Mouse (Mus musculus) kidney, embryonic 16.5 days (tissue): ENCODE measurements around the gene Klf15. TPM values are rescaled to one million over a fixed set of nuclear protein-coding genes. Genes with fewer than 3 reads are reported as not detected.

Experiments
- ATAC-seq: fragments of 200-750 bp; cut with Nextera tagmentation; 2 replicates; pipeline ENCODE4 v1.8.0; 2017; ENCODE audit warnings: moderate TSS enrichment; ENCODE audit not compliant: low FRiP score, low TSS enrichment
- H3K27ac ChIP-seq: fragments of 300-500 bp; sonication (generic); 2 replicates; pipeline ENCODE4 v1.5.1; 2014; ENCODE audit warnings: low read length
- H3K27me3 ChIP-seq: fragments of 300-500 bp; sonication (generic); 2 replicates; pipeline ENCODE4 v1.6.1; 2014; ENCODE audit warnings: low read length, control low read depth, mixed read lengths; ENCODE audit not compliant: insufficient read depth
- H3K36me3 ChIP-seq: fragments of 300-500 bp; sonication (generic); 2 replicates; pipeline ENCODE4 v1.6.1; 2014; ENCODE audit warnings: low read length, control low read depth, mixed read lengths; ENCODE audit not compliant: insufficient read depth
- H3K4me1 ChIP-seq: fragments of 300-500 bp; sonication (generic); 2 replicates; pipeline ENCODE4 v1.6.1; 2014; ENCODE audit warnings: low read length, control low read depth, mixed read lengths; ENCODE audit not compliant: insufficient read depth
- H3K4me2 ChIP-seq: fragments of 300-500 bp; sonication (generic); replicated peaks from 2 replicates; pipeline ENCODE4 v1.6.1; 2014; ENCODE audit warnings: low read depth, low read length
- H3K4me3 ChIP-seq: fragments of 300-500 bp; sonication (generic); 2 replicates; pipeline ENCODE4 v1.5.1; 2014; ENCODE audit warnings: mild to moderate bottlenecking, low read length
- H3K9ac ChIP-seq: fragments of 300-500 bp; sonication (generic); replicated peaks from 2 replicates; pipeline ENCODE4 v1.6.1; 2014; ENCODE audit warnings: low read length
- H3K9me3 ChIP-seq: fragments of 300-500 bp; sonication (generic); 2 replicates; pipeline ENCODE4 v1.6.1; 2016; ENCODE audit warnings: low read length, control low read depth
- WGBS: fragments of 180-500 bp; shearing (Covaris S2); extraction: QIAGEN DNeasy Blood & Tissue Kit; methylation state at CpG from one replicate; pipeline ENCODE4 v1.1.7; 2014; 5-methylcytosine and 5-hydroxymethylcytosine counted together
- polyA plus RNA-seq: library from polyadenylated mRNA; unstranded; fragments of >200 nt; fragmentation: Nextera tagmentation; extraction: Ambion mirVana; gene quantifications from 2 replicates; pipeline ENCODE4 v1.2.1, GENCODE M21; 2015

Klf15 gene
- polyA plus RNA-seq, 1 experiment from 2014 or later = 16.1 TPM

GRCm38 (mm10) chr6:90470255-90470654, 7.9 kb downstream of the Klf15 start:
- Histone ChIP-seq H3K4me3 (no peak overlapping the region), H3K4me2 (no peak overlapping the region), H3K9me3 (no peaks in the 10 kb centered on the region), H3K9ac (no peak overlapping the region), H3K4me1 (peaks cover 6% of the 10 kb centered on the region; the same call in 1 of the 2 replicates), H3K27ac (no peak overlapping the region), H3K27me3 (no peaks in the 10 kb centered on the region), H3K36me3 (peaks cover 10% of the 10 kb centered on the region)
- ATAC-seq = no peak
- WGBS = 95% methylated on average over 2 of the region's 2 CpGs

GRCm38 (mm10) chr6:90470947-90471541, 8.7 kb downstream of the Klf15 start:
- no peak for ATAC-seq
- Histone ChIP-seq H3K4me2 (no peak overlapping the region), H3K9me3 (no peaks in the 10 kb centered on the region), H3K4me3 (no peak overlapping the region), H3K27me3 (no peaks in the 10 kb centered on the region), H3K27ac (peak overlapping the region; percentile 31; the same call in 1 of the 2 replicates), H3K36me3 (peaks cover 10% of the 10 kb centered on the region), H3K9ac (no peak overlapping the region), H3K4me1 (peaks cover 6% of the 10 kb centered on the region; the same call in 1 of the 2 replicates)
- WGBS = 64% methylated on average over 12 of the region's 12 CpGs

- H3K9me3 ChIP-seq = no peaks in the 10 kb centered on the region
- H3K4me3 ChIP-seq = no peak overlapping the region
- peaks cover 10% of the 10 kb centered on the region; the same call in 1 of the 2 replicates for H3K4me1 ChIP-seq
- no peak overlapping the region for H3K9ac ChIP-seq
- no peak overlapping the region for H3K27ac ChIP-seq
- no peaks in the 10 kb centered on the region for H3K27me3 ChIP-seq
- peaks cover 8% of the 10 kb centered on the region for H3K36me3 ChIP-seq
- H3K4me2 ChIP-seq = no peak overlapping the region
- 63% methylated on average over 4 of the region's 4 CpGs for WGBS
- no peak for ATAC-seq
These were observed 9.7 kb downstream of the Klf15 start for GRCm38 (mm10) chr6:90472079-90472478.

- H3K4me2 ChIP-seq = no peak overlapping the region
- 87% methylated on average over 3 of the region's 3 CpGs for WGBS
- no peaks in the 10 kb centered on the region for H3K27me3 ChIP-seq
- H3K9me3 ChIP-seq = no peaks in the 10 kb centered on the region
- no peak overlapping the region for H3K27ac ChIP-seq
- H3K9ac ChIP-seq = no peak overlapping the region
- no peak for ATAC-seq
- peaks cover 10% of the 10 kb centered on the region; the same call in 1 of the 2 replicates for H3K4me1 ChIP-seq
- no peak overlapping the region for H3K4me3 ChIP-seq
- H3K36me3 ChIP-seq = peaks cover 3% of the 10 kb centered on the region; the same call in 1 of the 2 replicates
These were observed 10.3 kb downstream of the Klf15 start for GRCm38 (mm10) chr6:90472697-90473096.

GRCm38 (mm10) chr6:90473630-90474360, 11.4 kb downstream of the Klf15 start:
- peaks cover 10% of the 10 kb centered on the region; the same call in 1 of the 2 replicates for H3K4me1 ChIP-seq
- H3K36me3 ChIP-seq = no peaks in the 10 kb centered on the region
- H3K4me3 ChIP-seq = no peak overlapping the region
- H3K27ac ChIP-seq = no peak overlapping the region
- H3K9ac ChIP-seq = no peak overlapping the region
- no peak for ATAC-seq
- 93% methylated on average over 24 of the region's 24 CpGs for WGBS
- no peak overlapping the region for H3K4me2 ChIP-seq
- no peaks in the 10 kb centered on the region for H3K27me3 ChIP-seq
- H3K9me3 ChIP-seq = no peaks in the 10 kb centered on the region

- Histone ChIP-seq H3K4me3 (no peak overlapping the region), H3K9me3 (no peaks in the 10 kb centered on the region), H3K4me2 (no peak overlapping the region), H3K27ac (no peak overlapping the region), H3K9ac (no peak overlapping the region), H3K4me1 (peaks cover 10% of the 10 kb centered on the region; the same call in 1 of the 2 replicates), H3K27me3 (no peaks in the 10 kb centered on the region), H3K36me3 (no peaks in the 10 kb centered on the region)
- ATAC-seq = no peak
- 74% methylated on average over 3 of the region's 3 CpGs for WGBS
These were observed 12.0 kb downstream of the Klf15 start for GRCm38 (mm10) chr6:90474361-90474750.

GRCm38 (mm10) chr6:90475176-90475853, 12.9 kb downstream of the Klf15 start:
- H3K27me3 ChIP-seq = no peaks in the 10 kb centered on the region
- no peak for ATAC-seq
- H3K36me3 ChIP-seq = no peaks in the 10 kb centered on the region
- no peaks in the 10 kb centered on the region for H3K9me3 ChIP-seq
- H3K4me3 ChIP-seq = no peak overlapping the region
- peaks cover 10% of the 10 kb centered on the region; the same call in 1 of the 2 replicates for H3K4me1 ChIP-seq
- no peak overlapping the region for H3K9ac ChIP-seq
- no peak overlapping the region for H3K27ac ChIP-seq
- no peak overlapping the region for H3K4me2 ChIP-seq
- 68% methylated on average over 4 of the region's 4 CpGs for WGBS

- 68% methylated on average over 3 of the region's 3 CpGs for WGBS
- Histone ChIP-seq H3K27me3 (no peaks in the 10 kb centered on the region), H3K36me3 (no peaks in the 10 kb centered on the region), H3K27ac (no peak overlapping the region), H3K9me3 (no peaks in the 10 kb centered on the region), H3K4me2 (no peak overlapping the region), H3K4me3 (no peak overlapping the region), H3K4me1 (peaks cover 9% of the 10 kb centered on the region; the same call in 1 of the 2 replicates), H3K9ac (no peak overlapping the region)
- no peak for ATAC-seq
These were observed 13.5 kb downstream of the Klf15 start for GRCm38 (mm10) chr6:90475854-90476212.

GRCm38 (mm10) chr6:90476941-90477518, 14.7 kb downstream of the Klf15 start:
- Histone ChIP-seq H3K9me3 (no peaks in the 10 kb centered on the region), H3K36me3 (no peaks in the 10 kb centered on the region), H3K4me2 (no peak overlapping the region), H3K27me3 (no peaks in the 10 kb centered on the region), H3K27ac (no peak overlapping the region), H3K9ac (no peak overlapping the region), H3K4me3 (no peak overlapping the region), H3K4me1 (0 out of 2 replicates have a peak, but pooled peaks cover 4% of the 10 kb centered on the region)
- 53% methylated on average over 14 of the region's 14 CpGs for WGBS
- peak; percentile 23; the same call in 1 of the 2 replicates for ATAC-seq
